Mouse (Mus musculus) left cerebral cortex, adult 2 months (tissue): ENCODE data around the gene Ckmt2. TPM values are rescaled to one million over a fixed set of nuclear protein-coding genes. Genes with fewer than 3 reads are reported as not detected.

ENCODE experiments used
- DNase-seq, 2 experiments: peaks; one replicate each; pipeline ENCODE4 v3.0.0; 2021 to 2022; ENCODE audit warnings: low spot score in 2 of 2, mixed read lengths in 1 of 2; ENCODE audit errors: extremely low spot score in 1 of 2
- H3K27ac ChIP-seq: fragments of 200-600 bp; 2 replicates; pipeline ENCODE4 v1.8.1; 2022
- H3K4me3 ChIP-seq: fragments of 200-600 bp; 2 replicates; pipeline ENCODE4 v1.8.1; 2022
- CTCF ChIP-seq: fragments of 200-600 bp; IDR thresholded peaks from 2 replicates; pipeline ENCODE4 v1.8.1; 2022; ENCODE audit warnings: antibody characterized with exemption, mild to moderate bottlenecking, moderate library complexity
- intact Hi-C: fragments of 180-260 bp; cut with DNase I; formaldehyde crosslinking; loops from one replicate; pipeline ENCODE4 v1.15.1; 2025
- total RNA-seq, 2 experiments: library from RNA; stranded (reverse); gene quantifications; 2 replicates each; pipeline ENCODE4 v1.2.3; 2021

Ckmt2 gene
- total RNA-seq, 2 experiments from 2014 or later = not detected

GRCm38 (mm10) chr13:91896476-91896875 lies 19.8 kb upstream of the Ckmt2 start:
- intact Hi-C loops = no loop called here
- H3K4me3 ChIP-seq = no peak overlapping the region
- TF ChIP-seq CTCF = no peak
- DNase-seq = no peak
- H3K27ac ChIP-seq = no peak overlapping the region

- peak; percentile 61 for TF ChIP-seq CTCF
- intact Hi-C loops = no loop called here
- H3K27ac ChIP-seq = no peak overlapping the region
- no peak for DNase-seq
- no peak overlapping the region for H3K4me3 ChIP-seq
Measured at GRCm38 (mm10) chr13:91893132-91893531, 16.4 kb upstream of the Ckmt2 start.

GRCm38 (mm10) chr13:91890031-91890619 lies 13.4 kb upstream of the Ckmt2 start:
- DNase-seq = no peak
- Histone ChIP-seq H3K27ac (no peak overlapping the region), H3K4me3 (no peak overlapping the region)
- no peak for TF ChIP-seq CTCF
- intact Hi-C loops = no loop called here

DNA sequence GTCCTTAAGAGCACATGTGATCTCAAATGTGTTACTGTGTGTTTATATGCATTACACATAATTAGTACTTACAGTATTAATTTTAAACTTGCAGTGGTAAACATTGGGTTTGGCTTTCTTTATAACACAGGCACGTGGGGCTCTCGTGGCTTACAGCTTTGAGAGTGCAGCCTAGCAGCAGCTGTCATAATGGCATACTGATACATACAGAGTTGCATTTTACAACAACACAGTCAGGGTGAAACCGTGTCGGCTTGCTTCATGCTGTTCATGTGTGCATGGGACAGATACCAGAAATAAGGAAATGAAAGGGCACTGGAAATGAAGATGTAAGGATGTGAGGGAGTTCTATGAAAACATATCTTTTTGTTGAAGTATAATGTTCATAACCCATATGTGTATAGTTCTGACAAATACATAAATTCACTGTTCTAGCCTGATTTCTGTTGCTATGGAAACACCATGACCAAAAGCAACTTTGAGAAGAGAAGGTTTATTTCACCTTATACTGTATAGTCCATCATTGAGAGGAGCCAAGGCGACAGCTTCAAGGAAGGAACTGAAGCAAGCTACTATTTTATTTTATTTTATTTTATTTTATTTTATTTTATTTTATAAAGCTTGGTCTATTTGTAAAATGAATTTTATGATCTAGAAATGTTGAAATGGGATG lies 8.2 kb upstream of the Ckmt2 start:
- intact Hi-C loops = no loop called here
- Histone ChIP-seq H3K4me3 (no peak overlapping the region), H3K27ac (no peak overlapping the region)
- no peak for DNase-seq
- TF ChIP-seq CTCF = no peak

- H3K4me3 ChIP-seq = no peak overlapping the region
- intact Hi-C loops = no loop called here
- DNase-seq = peak; percentile 57 to 64
- H3K27ac ChIP-seq = no peak overlapping the region
- peak; percentile 77 for TF ChIP-seq CTCF
Measured at GRCm38 (mm10) chr13:91881837-91882480, 5.3 kb upstream of the Ckmt2 start.

- no peak for DNase-seq
Measured at GRCm38 (mm10) chr13:91880256-91880655, 3.6 kb upstream of the Ckmt2 start.

DNA sequence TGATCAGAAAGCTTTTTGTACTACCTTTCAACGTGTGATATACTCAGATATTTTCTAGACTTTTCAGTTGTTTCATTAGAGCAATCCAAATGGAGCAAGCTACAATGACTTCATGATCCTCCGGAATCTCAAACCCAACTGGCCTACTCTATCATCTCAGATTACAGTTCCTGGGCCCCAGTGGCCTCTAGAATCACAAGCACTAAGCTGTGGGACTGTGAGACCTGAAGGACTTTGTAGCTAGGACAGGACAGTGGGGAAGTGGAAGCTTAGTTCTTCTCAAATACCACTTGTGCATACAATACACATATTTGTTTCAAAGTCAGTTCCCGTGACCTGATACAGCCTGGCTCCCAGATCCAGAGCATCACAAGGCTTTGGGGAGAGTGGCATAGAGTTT lies 1.3 kb upstream of the Ckmt2 start:
- intact Hi-C loops = no loop called here
- TF ChIP-seq CTCF = no peak
- H3K27ac ChIP-seq = no peak overlapping the region
- DNase-seq = no peak
- H3K4me3 ChIP-seq = no peak overlapping the region

More at GRCm38 (mm10) chr13:91880256-91880655, 3.6 kb upstream of the Ckmt2 start:
- Histone ChIP-seq H3K27ac (no peak overlapping the region), H3K4me3 (no peak overlapping the region)
- no peak for TF ChIP-seq CTCF
- intact Hi-C loops = no loop called here

DNA sequence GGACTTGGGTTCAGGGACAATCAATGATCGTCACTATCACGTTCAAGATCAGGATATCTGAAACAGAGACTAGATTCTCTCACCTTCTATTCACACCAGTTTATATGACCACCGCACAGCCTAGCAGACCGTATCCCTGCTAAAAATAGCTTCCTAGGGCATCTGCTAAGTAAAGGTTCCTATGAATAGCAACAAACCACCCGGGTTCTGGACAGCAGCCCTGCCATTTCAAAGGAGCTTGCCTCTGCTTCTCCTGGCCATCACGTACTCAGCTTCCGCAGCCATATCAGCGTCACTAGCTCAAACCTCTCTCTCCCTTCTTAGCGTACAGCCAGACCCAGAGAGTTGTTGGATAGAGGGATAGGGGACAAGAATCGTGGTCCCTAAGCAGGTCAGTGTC lies 665 bp upstream of the Ckmt2 start:
- no peak for DNase-seq
- Histone ChIP-seq H3K4me3 (no peak overlapping the region), H3K27ac (no peak overlapping the region)
- intact Hi-C loops = no loop called here
- no peak for TF ChIP-seq CTCF

DNA sequence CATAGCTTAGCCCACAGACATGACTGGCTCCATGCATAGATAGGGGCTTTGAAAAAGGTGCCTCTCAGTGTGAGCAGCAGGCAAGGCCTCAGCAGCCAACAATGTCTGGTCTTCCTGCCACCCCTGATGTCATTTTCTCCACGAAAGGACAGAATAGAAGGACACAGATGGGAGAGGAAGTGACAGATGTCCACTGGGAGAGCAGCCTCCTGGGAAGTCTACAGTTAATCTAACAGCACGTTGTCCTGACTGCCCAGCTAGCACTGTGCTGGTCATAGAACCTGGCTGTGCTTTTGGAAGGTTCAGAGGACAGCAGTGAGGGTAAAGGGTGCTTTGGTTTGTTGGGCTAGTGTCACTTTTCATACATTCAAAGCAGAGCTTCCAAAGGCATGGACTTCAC lies 1.1 kb downstream of the Ckmt2 start:
- no peak overlapping the region for H3K4me3 ChIP-seq
- TF ChIP-seq CTCF = no peak
- peak overlapping the region; percentile 11; the same call in 1 of the 2 replicates for H3K27ac ChIP-seq
- no peak for DNase-seq
- intact Hi-C loops = no loop called here

- DNase-seq = peak in 1 of 2 experiments; percentile 38
- Histone ChIP-seq H3K4me3 (no peak overlapping the region), H3K27ac (peak overlapping the region; percentile 54)
- intact Hi-C loops = loop anchor here (5.0 kb wide), 1 partner anchor 67 kb away; the partner anchor contains the start of gene Zcchc9
- TF ChIP-seq CTCF = no peak
Measured at GRCm38 (mm10) chr13:91874565-91874964, 2.1 kb downstream of the Ckmt2 start.

- TF ChIP-seq CTCF = no peak
- intact Hi-C loops = loop anchor here (5.0 kb wide), 1 partner anchor 67 kb away; the partner anchor contains the start of gene Zcchc9
- no peak overlapping the region for H3K4me3 ChIP-seq
- peak overlapping the region; percentile 54 for H3K27ac ChIP-seq
- no peak for DNase-seq
Measured at GRCm38 (mm10) chr13:91873734-91874329, 2.9 kb downstream of the Ckmt2 start.

DNA sequence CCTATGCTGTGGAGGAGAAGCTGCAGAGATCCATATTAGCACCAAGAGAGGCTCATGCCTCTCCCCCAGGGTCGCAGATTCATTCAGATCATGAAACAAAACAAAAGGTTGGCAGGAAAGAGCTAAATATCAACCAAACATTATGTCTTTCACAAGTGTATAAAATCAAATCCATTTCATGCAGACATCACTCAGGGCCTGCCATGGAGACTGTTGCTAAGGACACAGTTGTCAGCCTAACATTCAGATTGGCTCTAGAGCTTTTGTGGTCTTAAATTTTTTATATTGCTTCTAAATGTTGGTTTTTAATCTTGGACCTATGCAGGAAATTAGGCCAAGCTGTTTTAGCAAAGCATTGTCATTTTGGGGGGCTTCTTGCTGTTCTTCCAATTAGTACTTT lies 8.1 kb downstream of the Ckmt2 start:
- no peak for DNase-seq
- intact Hi-C loops = loop anchor here (10.0 kb wide), 1 partner anchor 924 kb away; no protein-coding TSS in a partner anchor
- Histone ChIP-seq H3K4me3 (no peak overlapping the region), H3K27ac (no peak overlapping the region)
- TF ChIP-seq CTCF = no peak
